Mouse (Mus musculus) neural tube, embryonic 14.5 days (tissue): ENCODE results near the gene Nme4. TPM values are rescaled to one million over a fixed set of nuclear protein-coding genes. Genes with fewer than 3 reads are reported as not detected.
A peak's percentile ranks its signal among the peaks of the same experiment; 100 is the strongest.
"Not testable (repeated sequence)": the region's sequence is repeated elsewhere in the genome, so short reads cannot be mapped to it uniquely, and the experiment has no call there.

Experiments used
- ATAC-seq: fragments of 200-750 bp; cut with Nextera tagmentation; 2 replicates; pipeline ENCODE4 v1.8.0; 2017; ENCODE audit warnings: low read depth, mild to moderate bottlenecking, moderate TSS enrichment, moderate library complexity
- H3K27ac ChIP-seq: fragments of 300-500 bp; sonication (generic); 2 replicates; pipeline ENCODE4 v1.5.1; 2014; ENCODE audit warnings: low read depth, mild to moderate bottlenecking, control low read depth, low read length, moderate library complexity, mixed read lengths
- H3K27me3 ChIP-seq: fragments of 300-500 bp; sonication (generic); 2 replicates; pipeline ENCODE4 v1.6.1; 2014; ENCODE audit warnings: low read length; ENCODE audit not compliant: control insufficient read depth, insufficient read depth
- H3K36me3 ChIP-seq: fragments of 300-500 bp; sonication (generic); 2 replicates; pipeline ENCODE4 v1.6.1; 2014; ENCODE audit warnings: low read length, mixed read lengths; ENCODE audit not compliant: control insufficient read depth, insufficient read depth
- H3K4me1 ChIP-seq: fragments of 300-500 bp; sonication (generic); 2 replicates; pipeline ENCODE4 v1.6.1; 2014; ENCODE audit warnings: low read length; ENCODE audit not compliant: control insufficient read depth, insufficient read depth
- H3K4me2 ChIP-seq: fragments of 300-500 bp; sonication (generic); 2 replicates; pipeline ENCODE4 v1.6.1; 2014; ENCODE audit warnings: mild to moderate bottlenecking, low read depth, low read length, control low read depth
- H3K4me3 ChIP-seq: fragments of 300-500 bp; sonication (generic); 2 replicates; pipeline ENCODE4 v1.5.1; 2014; ENCODE audit warnings: low read depth, low read length, control low read depth, mixed read lengths
- H3K9ac ChIP-seq: fragments of 300-500 bp; sonication (generic); replicated peaks from 2 replicates; pipeline ENCODE4 v1.6.1; 2014; ENCODE audit warnings: low read depth, mild to moderate bottlenecking, control low read depth, low read length, mixed read lengths
- H3K9me3 ChIP-seq: fragments of 300-500 bp; sonication (generic); 2 replicates; pipeline ENCODE4 v1.6.1; 2016; ENCODE audit warnings: low read length; ENCODE audit not compliant: control insufficient read depth
- WGBS: fragments of 180-500 bp; shearing (Covaris S2); extraction: QIAGEN DNeasy Blood & Tissue Kit; methylation state at CpG from one replicate; pipeline ENCODE4 v1.1.7; 2014; 5-methylcytosine and 5-hydroxymethylcytosine counted together
- polyA plus RNA-seq: library from polyadenylated mRNA; unstranded; fragments of >200 nt; fragmentation: Nextera tagmentation; extraction: Ambion mirVana; gene quantifications from 2 replicates; pipeline ENCODE4 v1.2.1, GENCODE M21; 2014

Gene Nme4
- polyA plus RNA-seq, 1 experiment from 2014 or later, result 10.8 TPM

GRCm38 (mm10) chr17:26105619-26106018 is 10.2 kb upstream of the Nme4 start:
- WGBS, result 64% methylated on average over 3 of the region's 4 CpGs
- no peak overlapping the region for H3K27ac ChIP-seq
- no peak overlapping the region for H3K4me3 ChIP-seq
- no peaks in the 10 kb centered on the region for H3K27me3 ChIP-seq
- no peaks in the 10 kb centered on the region for H3K9me3 ChIP-seq
- H3K4me2 ChIP-seq, result no peak overlapping the region
- no peak overlapping the region for H3K9ac ChIP-seq
- H3K4me1 ChIP-seq, result no peaks in the 10 kb centered on the region
- ATAC-seq, result no peak
- H3K36me3 ChIP-seq, result no peaks in the 10 kb centered on the region

GRCm38 (mm10) chr17:26101478-26101877 is 6.1 kb upstream of the Nme4 start:
- no peaks in the 10 kb centered on the region for H3K36me3 ChIP-seq
- WGBS, result 63% methylated on average over 2 of the region's 4 CpGs
- H3K27me3 ChIP-seq, result no peaks in the 10 kb centered on the region
- H3K4me1 ChIP-seq, result no peaks in the 10 kb centered on the region
- no peak overlapping the region for H3K27ac ChIP-seq
- H3K9me3 ChIP-seq, result no peaks in the 10 kb centered on the region
- no peak overlapping the region for H3K9ac ChIP-seq
- H3K4me2 ChIP-seq, result no peak overlapping the region
- no peak overlapping the region for H3K4me3 ChIP-seq
- no peak for ATAC-seq

- Histone ChIP-seq H3K4me3 (no peak overlapping the region), H3K9me3 (no peaks in the 10 kb centered on the region), H3K27me3 (no peaks in the 10 kb centered on the region), H3K27ac (no peak overlapping the region), H3K36me3 (no peaks in the 10 kb centered on the region), H3K4me1 (no peaks in the 10 kb centered on the region), H3K9ac (no peak overlapping the region), H3K4me2 (no peak overlapping the region)
- 55% methylated on average over 2 of the region's 2 CpGs for WGBS
- no peak for ATAC-seq
Measured at GRCm38 (mm10) chr17:26100166-26100565, 4.8 kb upstream of the Nme4 start.

GRCm38 (mm10) chr17:26099316-26099715 is 3.9 kb upstream of the Nme4 start:
- not testable (repeated sequence) for H3K9me3 ChIP-seq, H3K9ac ChIP-seq, H3K4me2 ChIP-seq, H3K4me3 ChIP-seq, H3K4me1 ChIP-seq, H3K27me3 ChIP-seq, H3K27ac ChIP-seq, H3K36me3 ChIP-seq, ATAC-seq
- WGBS, result 57% methylated on average over 3 of the region's 3 CpGs

- no peak for ATAC-seq
- H3K4me2 ChIP-seq, result no peak overlapping the region
- H3K27me3 ChIP-seq, result no peaks in the 10 kb centered on the region
- no peaks in the 10 kb centered on the region for H3K9me3 ChIP-seq
- H3K4me1 ChIP-seq, result no peaks in the 10 kb centered on the region
- no peak overlapping the region for H3K27ac ChIP-seq
- 91% methylated on average over 7 of the region's 7 CpGs for WGBS
- H3K36me3 ChIP-seq, result no peaks in the 10 kb centered on the region
- H3K4me3 ChIP-seq, result no peak overlapping the region
- H3K9ac ChIP-seq, result no peak overlapping the region
Measured at GRCm38 (mm10) chr17:26098461-26098860, 3.1 kb upstream of the Nme4 start.

- no peaks in the 10 kb centered on the region for H3K36me3 ChIP-seq
- no peak overlapping the region for H3K27ac ChIP-seq
Measured at GRCm38 (mm10) chr17:26094531-26095110, 781 bp downstream of the Nme4 start.

GRCm38 (mm10) chr17:26089905-26090632 is 5.3 kb downstream of the Nme4 start, which contains the start of gene Decr2:
Gene Decr2, minus strand, starts transcription at chr17:26090337.
- WGBS, result 4% methylated on average over 32 of the region's 32 CpGs
- H3K27me3 ChIP-seq, result no peaks in the 10 kb centered on the region
- peak; percentile 86 for ATAC-seq
- H3K9me3 ChIP-seq, result no peaks in the 10 kb centered on the region
- no peaks in the 10 kb centered on the region for H3K4me1 ChIP-seq
- peak within 1 kb of the TSS; percentile 55 for H3K4me3 ChIP-seq
- H3K9ac ChIP-seq, result peak within 1 kb of the TSS; percentile 72
- H3K4me2 ChIP-seq, result peak within 1 kb of the TSS; percentile 62
- peak within 1 kb of the TSS; percentile 60 for H3K27ac ChIP-seq
- no peaks in the 10 kb centered on the region for H3K36me3 ChIP-seq

More at GRCm38 (mm10) chr17:26094531-26095110, 781 bp downstream of the Nme4 start:
- no peaks in the 10 kb centered on the region for H3K4me1 ChIP-seq
- peak overlapping the region; percentile 66 for H3K9ac ChIP-seq
- ATAC-seq, result no peak
- peak overlapping the region; percentile 60 for H3K4me3 ChIP-seq
- peak overlapping the region; percentile 79 for H3K4me2 ChIP-seq
- no peaks in the 10 kb centered on the region for H3K27me3 ChIP-seq
- 28% methylated on average over 9 of the region's 9 CpGs for WGBS
- no peaks in the 10 kb centered on the region for H3K9me3 ChIP-seq

GRCm38 (mm10) chr17:26087059-26087564 is 8.3 kb downstream of the Nme4 start:
- Histone ChIP-seq H3K27me3 (no peaks in the 10 kb centered on the region), H3K9me3 (no peaks in the 10 kb centered on the region), H3K36me3 (peaks cover 6% of the 10 kb centered on the region; the same call in 1 of the 2 replicates), H3K9ac (no peak overlapping the region), H3K4me3 (no peak overlapping the region), H3K4me2 (no peak overlapping the region), H3K4me1 (no peaks in the 10 kb centered on the region), H3K27ac (no peak overlapping the region)
- WGBS, result 97% methylated on average over 9 of the region's 9 CpGs
- no peak for ATAC-seq

GRCm38 (mm10) chr17:26080867-26081266 is 14.5 kb downstream of the Nme4 start:
- peaks cover 6% of the 10 kb centered on the region; the same call in 1 of the 2 replicates for H3K36me3 ChIP-seq
- 49% methylated on average over 2 of the region's 2 CpGs for WGBS
- no peak overlapping the region for H3K4me3 ChIP-seq
- no peak overlapping the region for H3K4me2 ChIP-seq
- H3K27ac ChIP-seq, result no peak overlapping the region
- H3K9ac ChIP-seq, result no peak overlapping the region
- H3K27me3 ChIP-seq, result no peaks in the 10 kb centered on the region
- no peak for ATAC-seq
- no peaks in the 10 kb centered on the region for H3K4me1 ChIP-seq
- H3K9me3 ChIP-seq, result no peaks in the 10 kb centered on the region
